Mouse (Mus musculus) C2C12 (cell line): Measurements from ENCODE around the gene Dok4. TPM values are rescaled to one million over a fixed set of nuclear protein-coding genes. Genes with fewer than 3 reads are reported as not detected.

ENCODE experiments used
- H3K27me3 ChIP-seq: one replicate; pipeline ENCODE4 v1.6.1; 2011; ENCODE audit not compliant: control insufficient read depth, insufficient read depth, insufficient read length
- H3K36me3 ChIP-seq: one replicate; pipeline ENCODE4 v1.6.1; 2011; ENCODE audit not compliant: control insufficient read depth, insufficient read depth
- H3K4me3 ChIP-seq: one replicate; pipeline ENCODE4 v1.5.1; 2011; ENCODE audit warnings: mild to moderate bottlenecking, control low read depth; ENCODE audit not compliant: poor library complexity, insufficient read depth, severe bottlenecking
- H3K79me2 ChIP-seq: one replicate; pipeline ENCODE4 v1.6.1; 2011; ENCODE audit not compliant: control insufficient read depth, insufficient read depth
- H3K79me3 ChIP-seq: one replicate; pipeline ENCODE4 v1.6.1; 2011; ENCODE audit warnings: low read depth, control low read depth
- H3ac ChIP-seq: one replicate; pipeline ENCODE3; 2011; ENCODE audit warnings: low read depth; ENCODE audit not compliant: control insufficient read depth, insufficient read length
- CEBPB ChIP-seq: IDR thresholded peaks from one replicate; pipeline ENCODE4 v1.6.1; 2011; ENCODE audit warnings: low read depth, mild to moderate bottlenecking, control low read depth, moderate library complexity
- CTCF ChIP-seq: IDR thresholded peaks from one replicate; pipeline ENCODE4 v1.5.1; 2011; ENCODE audit not compliant: control insufficient read depth, insufficient read depth, insufficient read length
- FOSL1 ChIP-seq: IDR thresholded peaks from one replicate; pipeline ENCODE4 v1.8.0; 2011; ENCODE audit warnings: mild to moderate bottlenecking, low read length; ENCODE audit not compliant: poor library complexity, insufficient read depth, severe bottlenecking
- MAX ChIP-seq: IDR thresholded peaks from one replicate; pipeline ENCODE4 v1.6.1; 2011; ENCODE audit warnings: mild to moderate bottlenecking, control low read depth
- MYOD1 ChIP-seq: IDR thresholded peaks from one replicate; pipeline ENCODE4 v1.6.1; 2011; ENCODE audit warnings: low read depth; ENCODE audit not compliant: control insufficient read depth, insufficient read length
- MYOG ChIP-seq: IDR thresholded peaks from one replicate; pipeline ENCODE4 v1.6.1; 2011; ENCODE audit not compliant: control insufficient read depth, insufficient read length; ENCODE audit errors: extremely low read depth
- USF1 ChIP-seq: IDR thresholded peaks from one replicate; pipeline ENCODE4 v1.6.1; 2011; ENCODE audit warnings: low read depth, mild to moderate bottlenecking, control low read depth, moderate library complexity
- long read RNA-seq, 2 experiments: library from polyadenylated mRNA; unstranded; transcript quantifications; one replicate each; pipeline ENCODE4 v2.0.0; 2019 to 2020
- polyA plus RNA-seq: library from polyadenylated mRNA; unstranded; fragments of >200 nt; fragmentation: generic; extraction: Trizol; gene quantifications from one replicate; pipeline ENCODE4 v1.2.1, GENCODE M21; 2012; ENCODE audit warnings: missing spikeins

Gene Dok4
- 6.7 TPM for polyA plus RNA-seq
- long read RNA-seq, experiment 1, transcript Dok4-201 (9 exons, 2,590 nt), result major isoform, 13 of 20 reads
- long read RNA-seq, experiment 1, partial matches to known transcripts, result 1 of 20 reads
- long read RNA-seq, experiment 1, other reads (novel, unspliced or antisense), result 3 of 20 reads
- long read RNA-seq, experiment 2, transcript Dok4-204 (8 exons, 2,558 nt), result minor isoform, 11 of 202 reads
- long read RNA-seq, experiment 2, transcript Dok4-201 (9 exons, 2,590 nt), result major isoform, 151 of 202 reads
- long read RNA-seq, experiment 2, partial matches to known transcripts, result 7 of 202 reads
- long read RNA-seq, experiment 2, other reads (novel, unspliced or antisense), result 33 of 202 reads

DNA sequence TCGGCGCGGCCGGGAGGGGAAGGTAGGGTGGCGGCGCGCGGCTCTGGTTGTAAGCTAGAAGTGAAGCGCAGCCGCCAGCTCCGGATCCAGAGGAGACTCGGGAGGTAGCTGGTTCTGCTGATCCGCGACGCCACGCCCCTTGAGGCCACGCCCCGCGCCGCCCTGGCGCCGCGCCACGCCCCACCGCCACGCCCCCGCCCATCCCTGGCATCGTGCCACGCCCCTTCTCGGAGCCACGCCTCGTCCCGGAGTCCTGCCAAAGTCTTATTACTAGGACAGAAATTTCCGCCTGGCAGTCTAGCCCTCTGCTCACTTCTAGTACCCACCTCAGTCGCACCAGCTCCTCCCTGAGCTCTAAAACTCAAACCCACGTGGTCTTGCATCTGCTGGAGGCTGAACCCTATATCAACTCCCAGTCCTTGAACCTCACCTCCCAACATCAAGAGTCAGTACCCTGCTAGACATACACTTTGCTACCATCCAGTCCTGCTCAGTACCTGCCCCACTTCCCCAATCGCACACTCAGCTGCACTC is at the start of gene Dok4:
Gene Dok4, minus strand, starts transcription at position 134 of the 534 bp plus-strand sequence.
- no peaks in the 10 kb centered on the region for H3K36me3 ChIP-seq
- no peaks in the 10 kb centered on the region for H3K79me2 ChIP-seq
- no peaks in the 10 kb centered on the region for H3K79me3 ChIP-seq
- H3ac ChIP-seq, result peak within 1 kb of the TSS; percentile 65
- H3K27me3 ChIP-seq, result no peaks in the 10 kb centered on the region
- TF ChIP-seq CEBPB (no peak), USF1 (peak; percentile 36)
- H3K4me3 ChIP-seq, result peak within 1 kb of the TSS; percentile 31

DNA sequence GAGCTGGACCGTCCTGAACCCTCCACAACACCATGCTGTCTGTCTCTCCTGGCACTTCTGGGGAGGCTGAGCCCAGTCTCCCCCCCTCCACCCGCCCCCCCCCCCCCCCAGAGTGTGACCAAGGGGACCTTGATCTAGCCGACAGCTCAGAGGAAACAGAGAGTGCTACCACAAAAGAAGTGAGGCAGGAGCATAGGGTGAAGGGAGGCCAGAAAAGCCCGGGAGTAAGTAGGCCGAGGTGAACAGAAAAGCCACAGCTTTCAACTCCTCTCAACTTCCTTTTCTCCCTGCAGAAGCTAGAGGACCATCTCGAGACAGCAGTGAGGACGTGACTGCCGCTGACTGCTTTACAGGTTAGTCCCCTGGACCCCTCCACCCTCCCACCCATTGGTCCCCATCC is 47.3 kb upstream of the Dok4 start, which contains the start of gene Adgrg5:
Gene Adgrg5, plus strand, starts transcription at position 290 of the 400 bp plus-strand sequence.
- H3K36me3 ChIP-seq, result no peaks in the 10 kb centered on the region
- no peaks in the 10 kb centered on the region for H3K79me2 ChIP-seq
- TF ChIP-seq CEBPB, result no peak
- TF ChIP-seq MAX, result no peak
- no peak for TF ChIP-seq CTCF
- TF ChIP-seq MYOG, result no peak
- no peak for TF ChIP-seq MYOD1
- no peak for TF ChIP-seq FOSL1
- no peak for TF ChIP-seq USF1
- H3K4me3 ChIP-seq, result no peak within 1 kb of the TSS
- H3ac ChIP-seq, result no peak within 1 kb of the TSS
- H3K79me3 ChIP-seq, result no peaks in the 10 kb centered on the region
- H3K27me3 ChIP-seq, result no peaks in the 10 kb centered on the region

GRCm38 (mm10) chr8:94922602-94923001 is 46.5 kb upstream of the Dok4 start:
- no peaks in the 10 kb centered on the region for H3K79me3 ChIP-seq
- TF ChIP-seq MYOG, result no peak
- H3K36me3 ChIP-seq, result no peaks in the 10 kb centered on the region
- no peak overlapping the region for H3K4me3 ChIP-seq
- no peak overlapping the region for H3ac ChIP-seq
- no peaks in the 10 kb centered on the region for H3K27me3 ChIP-seq
- H3K79me2 ChIP-seq, result no peaks in the 10 kb centered on the region

GRCm38 (mm10) chr8:94922176-94922575 is 46.0 kb upstream of the Dok4 start:
- TF ChIP-seq MAX, result no peak
- no peak for TF ChIP-seq FOSL1
- Histone ChIP-seq H3K79me3 (peaks cover under 1% of the 10 kb centered on the region), H3K79me2 (peaks cover 1% of the 10 kb centered on the region), H3K27me3 (no peaks in the 10 kb centered on the region), H3K4me3 (no peak overlapping the region), H3ac (no peak overlapping the region), H3K36me3 (no peaks in the 10 kb centered on the region)

DNA sequence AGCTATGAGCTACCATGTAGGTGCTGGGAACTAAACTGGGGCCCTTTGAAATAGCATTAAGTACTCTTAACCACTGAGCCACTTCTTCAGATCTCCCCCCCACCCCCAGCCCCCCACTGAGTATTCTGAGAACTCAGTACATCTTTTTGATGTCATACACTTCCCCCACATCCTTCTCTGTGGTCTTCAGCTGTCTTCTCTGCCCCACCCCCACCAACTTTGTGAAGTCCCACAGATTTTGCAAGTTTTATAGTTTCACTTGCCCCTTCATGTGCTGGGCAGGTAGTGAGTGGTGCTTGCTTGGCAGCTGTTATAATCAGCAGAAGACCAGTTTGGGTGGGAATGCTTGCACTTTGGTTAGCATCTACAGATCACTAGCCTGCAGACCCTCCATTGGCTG is 43.1 kb upstream of the Dok4 start:
- H3K4me3 ChIP-seq, result no peak overlapping the region
- no peak for TF ChIP-seq MYOG
- TF ChIP-seq USF1, result no peak
- TF ChIP-seq CTCF, result no peak
- TF ChIP-seq MYOD1, result no peak
- TF ChIP-seq CEBPB, result no peak
- no peak for TF ChIP-seq MAX
- TF ChIP-seq FOSL1, result no peak
- peaks cover 31% of the 10 kb centered on the region for H3K79me2 ChIP-seq
- H3K27me3 ChIP-seq, result no peaks in the 10 kb centered on the region
- H3K79me3 ChIP-seq, result peaks cover 9% of the 10 kb centered on the region
- H3K36me3 ChIP-seq, result no peaks in the 10 kb centered on the region
- no peak overlapping the region for H3ac ChIP-seq

GRCm38 (mm10) chr8:94917851-94918495 is 41.8 kb upstream of the Dok4 start, which contains the start of gene Ccdc102a:
Gene Ccdc102a (minus strand): TSS chr8:94918098.
- Histone ChIP-seq H3ac (peak within 1 kb of the TSS; percentile 91), H3K79me2 (peaks cover 37% of the 10 kb centered on the region), H3K27me3 (no peaks in the 10 kb centered on the region), H3K4me3 (peak within 1 kb of the TSS; percentile 60), H3K79me3 (peaks cover 13% of the 10 kb centered on the region), H3K36me3 (peaks cover 5% of the 10 kb centered on the region)
- no peak for TF ChIP-seq CEBPB
- TF ChIP-seq CTCF, result no peak
- TF ChIP-seq MYOD1, result no peak
- no peak for TF ChIP-seq MAX
- TF ChIP-seq USF1, result no peak
- no peak for TF ChIP-seq MYOG
